Mouse (Mus musculus) neutrophil, adult 65 days (primary cell): Measurements from ENCODE around the gene Tmem253. TPM values are rescaled to one million over a fixed set of nuclear protein-coding genes. Genes with fewer than 3 reads are reported as not detected.

ENCODE experiments used
- total RNA-seq: library from RNA; stranded (reverse); gene quantifications from 2 replicates; pipeline ENCODE4 v1.2.4, GENCODE M21; 2023

Gene Tmem253
- total RNA-seq: not detected in 2 replicates

GRCm38 (mm10) chr14:52015445-52016100 lies at the start of gene Tmem253:
Gene Tmem253, plus strand, starts transcription at chr14:52015658.

GRCm38 (mm10) chr14:51984247-51985231 lies 30.9 kb upstream of the Tmem253 start, which contains the start of gene Arhgef40:
Gene Arhgef40, plus strand, starts transcription at chr14:51984719.

GRCm38 (mm10) chr14:52020486-52021137 lies 5.2 kb downstream of the Tmem253 start, which contains the start of gene Zfp219:
Gene Zfp219, minus strand, starts transcription at chr14:52020733.

GRCm38 (mm10) chr14:52042359-52042758 lies 26.9 kb downstream of the Tmem253 start, which contains the start of gene Olfr221:
Gene Olfr221, minus strand, starts transcription at chr14:52042459.

Other genes starting within 250 kb of the Tmem253 start
- not detected in 2 replicates for gene Ang4, start 242.1 kb upstream of the Tmem253 start, total RNA-seq
- gene AY358078, start 215.6 kb upstream of the Tmem253 start, total RNA-seq: not detected in 2 replicates
- 1.0 TPM in 1 of 2 replicates, not detected in the other for gene Ear6, start 162.0 kb upstream of the Tmem253 start, total RNA-seq
- gene Mettl17, start 130.8 kb upstream of the Tmem253 start, total RNA-seq: 14.5 and 25.6 TPM in 2 replicates
- 0.16 and 0.32 TPM in 2 replicates for gene Slc39a2, start 122.8 kb upstream of the Tmem253 start, total RNA-seq
- 1.1 and 1.5 TPM in 2 replicates for gene Ndrg2, start 101.5 kb upstream of the Tmem253 start, total RNA-seq
- gene Tppp2, start 97.2 kb upstream of the Tmem253 start, total RNA-seq: not detected in 2 replicates
- gene Rnase13, start 92.9 kb upstream of the Tmem253 start, total RNA-seq: not detected in 2 replicates
- 4.5 and 5.0 TPM in 2 replicates for gene Arhgef40, start 30.9 kb upstream of the Tmem253 start, total RNA-seq
- 7.0 and 10.8 TPM in 2 replicates for gene Zfp219, start 5.1 kb downstream of the Tmem253 start, total RNA-seq
- gene Olfr221, start 26.8 kb downstream of the Tmem253 start, total RNA-seq: not detected in 2 replicates
- gene Hnrnpc, start 88.4 kb downstream of the Tmem253 start, total RNA-seq: 337 and 371 TPM in 2 replicates
- gene Rpgrip1, start 95.0 kb downstream of the Tmem253 start, total RNA-seq: 0.69 and 1.1 TPM in 2 replicates
- 37.8 and 48.3 TPM in 2 replicates for gene Supt16, start 181.8 kb downstream of the Tmem253 start, total RNA-seq
- 114 and 132 TPM in 2 replicates for gene Chd8, start 242.1 kb downstream of the Tmem253 start, total RNA-seq